Mouse (Mus musculus) MEL (cell line): ENCODE results near the gene Pop5.

Experiments used
- CHD2 ChIP-seq: IDR thresholded peaks from 2 replicates; pipeline ENCODE4 v1.6.1; 2011; ENCODE audit warnings: low read length, improper control_type of control experiment
- CTCF ChIP-seq, 3 experiments: IDR thresholded peaks in 2 of 3; conservative IDR thresholded peaks in 1 of 3; 2 replicates each; pipeline ENCODE4 v1.5.1; 2011 to 2012; ENCODE audit warnings: low read length in 3 of 3, low read depth in 2 of 3, mild to moderate bottlenecking in 2 of 3, improper control_type of control experiment in 1 of 3, inconsistent platforms in 1 of 3, mixed read lengths in 1 of 3, moderate library complexity in 1 of 3; ENCODE audit not compliant: control insufficient read depth in 1 of 3, insufficient read depth in 1 of 3, poor library complexity in 1 of 3, severe bottlenecking in 1 of 3
- GABPA ChIP-seq: IDR thresholded peaks from 2 replicates; pipeline ENCODE4 v1.6.1; 2012; ENCODE audit warnings: low read depth, mild to moderate bottlenecking, inconsistent platforms, low read length, improper control_type of control experiment, moderate library complexity
- GATA1 ChIP-seq: IDR thresholded peaks from 2 replicates; pipeline ENCODE4 v1.6.1; 2011; ENCODE audit warnings: low read depth, low read length, improper control_type of control experiment
- MYC ChIP-seq: IDR thresholded peaks from 2 replicates; pipeline ENCODE4 v1.6.1; 2011; ENCODE audit warnings: low read depth, mild to moderate bottlenecking, low read length, improper control_type of control experiment, moderate library complexity
- POLR2A ChIP-seq, 2 experiments: IDR thresholded peaks; 2 replicates each; pipeline ENCODE4 v1.6.1; 2011 to 2012; ENCODE audit warnings: low read length in 2 of 2, mild to moderate bottlenecking in 2 of 2, control low read depth in 1 of 2, improper control_type of control experiment in 1 of 2, low read depth in 1 of 2, moderate library complexity in 1 of 2; ENCODE audit not compliant: control insufficient read depth in 1 of 2, insufficient read depth in 1 of 2, poor library complexity in 1 of 2

- TF ChIP-seq GABPA = no peak
- TF ChIP-seq CTCF (IDR thresholded peaks at IDR 0.05 in 2 of 3, conservative IDR thresholded peaks at IDR 0.05 in 1 of 3; ENCODE audit: control insufficient read depth in 1 of 3, insufficient read depth in 1 of 3, low read depth in 2 of 3, low read length in 3 of 3, poor library complexity in 1 of 3, severe bottlenecking in 1 of 3) = no peak
- TF ChIP-seq MYC = no peak
- TF ChIP-seq CHD2 = no peak
- no peak for TF ChIP-seq POLR2A (IDR thresholded peaks at IDR 0.05; ENCODE audit: control insufficient read depth in 1 of 2, insufficient read depth in 1 of 2, low read depth in 1 of 2, low read length in 2 of 2, poor library complexity in 1 of 2)
- TF ChIP-seq GATA1 = no peak
These were observed 38.0 kb downstream of the Pop5 start for GRCm38 (mm10) chr5:115273549-115274135.
